Mouse (Mus musculus): ENCODE results near the gene Ece1.

- no peak for TF ChIP-seq POLR2A (IDR thresholded peaks at IDR 0.05; ENCODE audit: insufficient read depth, low read depth, low read length)
- no peak for TF ChIP-seq CTCF (IDR thresholded peaks at IDR 0.05)
- no peak for TF ChIP-seq EP300 (IDR thresholded peaks at IDR 0.05; ENCODE audit: insufficient read depth, low read depth, low read length)
These were observed 145.0 kb downstream of the Ece1 start for GRCm38 (mm10) chr4:138006951-138007613.
